Mouse (Mus musculus) neural tube, embryonic 12.5 days (tissue): ENCODE measurements around the gene Ldha. TPM values are rescaled to one million over a fixed set of nuclear protein-coding genes. Genes with fewer than 3 reads are reported as not detected.
A peak's percentile ranks its signal among the peaks of the same experiment; 100 is the strongest.
"Not testable (repeated sequence)": the region's sequence is repeated elsewhere in the genome, so short reads cannot be mapped to it uniquely, and the experiment has no call there.

ENCODE experiments used
- ATAC-seq: fragments of 200-750 bp; cut with Nextera tagmentation; 2 replicates; pipeline ENCODE4 v1.8.0; 2017; ENCODE audit warnings: low read depth, mild to moderate bottlenecking, moderate TSS enrichment, moderate library complexity; ENCODE audit not compliant: low FRiP score
- H3K27ac ChIP-seq: fragments of 300-500 bp; sonication (generic); 2 replicates; pipeline ENCODE4 v1.5.1; 2016
- H3K27me3 ChIP-seq: fragments of 300-500 bp; sonication (generic); replicated peaks from 2 replicates; pipeline ENCODE4 v1.6.1; 2016; ENCODE audit warnings: mild to moderate bottlenecking
- H3K36me3 ChIP-seq: fragments of 300-500 bp; sonication (generic); 2 replicates; pipeline ENCODE4 v1.6.1; 2016; ENCODE audit warnings: mild to moderate bottlenecking
- H3K4me1 ChIP-seq: fragments of 300-500 bp; sonication (generic); 2 replicates; pipeline ENCODE4 v1.6.1; 2016
- H3K4me2 ChIP-seq: fragments of 300-500 bp; sonication (generic); replicated peaks from 2 replicates; pipeline ENCODE4 v1.6.1; 2016; ENCODE audit warnings: mild to moderate bottlenecking
- H3K4me3 ChIP-seq: fragments of 300-500 bp; sonication (generic); 2 replicates; pipeline ENCODE4 v1.5.1; 2016
- H3K9ac ChIP-seq: fragments of 300-500 bp; sonication (generic); 2 replicates; pipeline ENCODE4 v1.6.1; 2016; ENCODE audit warnings: mild to moderate bottlenecking
- H3K9me3 ChIP-seq: fragments of 300-500 bp; sonication (generic); 2 replicates; pipeline ENCODE4 v1.6.1; 2016; ENCODE audit warnings: mild to moderate bottlenecking
- WGBS: fragments of 180-500 bp; shearing (Covaris S2); methylation state at CpG from one replicate; pipeline ENCODE4 v1.1.7; 2016; 5-methylcytosine and 5-hydroxymethylcytosine counted together
- polyA plus RNA-seq: library from polyadenylated mRNA; unstranded; fragments of >200 nt; fragmentation: Nextera tagmentation; extraction: Ambion mirVana; gene quantifications from 2 replicates; pipeline ENCODE4 v1.2.1, GENCODE M21; 2016

Gene Ldha
- polyA plus RNA-seq, result 847 and 930 TPM in 2 replicates

- H3K4me2 ChIP-seq, result no peak within 1 kb of the TSS
- peaks cover 3% of the 10 kb centered on the region; the same call in 1 of the 2 replicates for H3K27me3 ChIP-seq
- no peaks in the 10 kb centered on the region for H3K36me3 ChIP-seq
- peaks cover 22% of the 10 kb centered on the region for H3K4me1 ChIP-seq
- no peak for ATAC-seq
- 23% methylated on average over 6 of the region's 6 CpGs for WGBS
- H3K9ac ChIP-seq, result no peak within 1 kb of the TSS
- H3K27ac ChIP-seq, result no peak within 1 kb of the TSS
- no peaks in the 10 kb centered on the region for H3K9me3 ChIP-seq
- no peak within 1 kb of the TSS for H3K4me3 ChIP-seq
Measured at GRCm38 (mm10) chr7:46840787-46841525, at the start of gene Ldha. Gene Ldha (plus strand): TSS chr7:46841475.

- no peak overlapping the region for H3K9ac ChIP-seq
- H3K4me1 ChIP-seq, result peaks cover 19% of the 10 kb centered on the region
- H3K9me3 ChIP-seq, result no peaks in the 10 kb centered on the region
- 0 out of 2 replicates have a peak overlapping the region, but pooled peaks have one; percentile 14 for H3K4me2 ChIP-seq
- no peak overlapping the region for H3K4me3 ChIP-seq
- no peak overlapping the region for H3K27ac ChIP-seq
- ATAC-seq, result no peak
- H3K27me3 ChIP-seq, result no peaks in the 10 kb centered on the region
- peaks cover 6% of the 10 kb centered on the region for H3K36me3 ChIP-seq
- 89% methylated on average over 4 of the region's 4 CpGs for WGBS
Measured at GRCm38 (mm10) chr7:46793871-46794270, 47.4 kb upstream of the Ldha start.

GRCm38 (mm10) chr7:46795287-46796205 is 45.7 kb upstream of the Ldha start, which contains the start of the genes Hps5 and Gtf2h1:
Gene Hps5 (minus strand): TSS chr7:46796064.
Gene Gtf2h1 (plus strand): TSS chr7:46796103.
- no peaks in the 10 kb centered on the region for H3K9me3 ChIP-seq
- no peak within 1 kb of the TSS; the same call in 1 of the 2 replicates for H3K27ac ChIP-seq
- under 1% methylated on average over 75 of the region's 75 CpGs for WGBS

GRCm38 (mm10) chr7:46796206-46796679 is 45.0 kb upstream of the Ldha start:
- H3K27ac ChIP-seq, result no peak overlapping the region; the same call in 1 of the 2 replicates
- peaks cover 5% of the 10 kb centered on the region; the same call in 1 of the 2 replicates for H3K36me3 ChIP-seq
- peaks cover 19% of the 10 kb centered on the region for H3K4me1 ChIP-seq
- no peaks in the 10 kb centered on the region for H3K27me3 ChIP-seq
- H3K4me2 ChIP-seq, result peak overlapping the region; percentile 78
- ATAC-seq, result peak; percentile 63
- peak overlapping the region; percentile 97 for H3K4me3 ChIP-seq
- peak overlapping the region; percentile 81 for H3K9ac ChIP-seq
- under 1% methylated on average over 31 of the region's 31 CpGs for WGBS
- H3K9me3 ChIP-seq, result no peaks in the 10 kb centered on the region

More at GRCm38 (mm10) chr7:46795287-46796205, 45.7 kb upstream of the Ldha start, which contains the start of the genes Hps5 and Gtf2h1:
- Histone ChIP-seq H3K27me3 (no peaks in the 10 kb centered on the region), H3K9ac (peak within 1 kb of the TSS; percentile 81), H3K36me3 (peaks cover 4% of the 10 kb centered on the region; the same call in 1 of the 2 replicates), H3K4me3 (peak within 1 kb of the TSS; percentile 97), H3K4me1 (peaks cover 19% of the 10 kb centered on the region), H3K4me2 (peak within 1 kb of the TSS; percentile 78)
- ATAC-seq, result peak; percentile 99

GRCm38 (mm10) chr7:46796779-46797178 is 44.5 kb upstream of the Ldha start:
- no peaks in the 10 kb centered on the region for H3K9me3 ChIP-seq
- H3K36me3 ChIP-seq, result peaks cover 9% of the 10 kb centered on the region; the same call in 1 of the 2 replicates
- H3K27ac ChIP-seq, result no peak overlapping the region
- no peak for ATAC-seq
- WGBS, result 60% methylated on average over 6 of the region's 6 CpGs
- H3K4me3 ChIP-seq, result peak overlapping the region; percentile 97
- H3K27me3 ChIP-seq, result no peaks in the 10 kb centered on the region
- peaks cover 19% of the 10 kb centered on the region for H3K4me1 ChIP-seq
- H3K9ac ChIP-seq, result peak overlapping the region; percentile 81
- peak overlapping the region; percentile 78 for H3K4me2 ChIP-seq

- no peak overlapping the region for H3K4me2 ChIP-seq
- H3K27me3 ChIP-seq, result no peaks in the 10 kb centered on the region
- 97% methylated on average over 6 of the region's 6 CpGs for WGBS
- ATAC-seq, result no peak
- no peaks in the 10 kb centered on the region for H3K4me1 ChIP-seq
- no peak overlapping the region for H3K4me3 ChIP-seq
- H3K27ac ChIP-seq, result no peak overlapping the region
- peaks cover 67% of the 10 kb centered on the region for H3K36me3 ChIP-seq
- no peak overlapping the region for H3K9ac ChIP-seq
- no peaks in the 10 kb centered on the region for H3K9me3 ChIP-seq
Measured at GRCm38 (mm10) chr7:46810325-46810724, 30.9 kb upstream of the Ldha start.

GRCm38 (mm10) chr7:46814012-46814411 is 27.3 kb upstream of the Ldha start:
- Histone ChIP-seq H3K27ac (no peak overlapping the region), H3K4me1 (no peaks in the 10 kb centered on the region), H3K4me3 (no peak overlapping the region), H3K9me3 (no peaks in the 10 kb centered on the region), H3K9ac (no peak overlapping the region), H3K4me2 (no peak overlapping the region), H3K36me3 (peaks cover 79% of the 10 kb centered on the region), H3K27me3 (no peaks in the 10 kb centered on the region)
- ATAC-seq, result no peak
- 95% methylated on average over 4 of the region's 4 CpGs for WGBS

- ATAC-seq, H3K4me1 ChIP-seq, H3K27ac ChIP-seq, H3K9ac ChIP-seq, H3K27me3 ChIP-seq, H3K4me2 ChIP-seq, H3K4me3 ChIP-seq, H3K9me3 ChIP-seq: not testable (repeated sequence)
- 91% methylated on average over 15 of the region's 15 CpGs for WGBS
- peaks cover 70% of the 10 kb centered on the region for H3K36me3 ChIP-seq
Measured at GRCm38 (mm10) chr7:46820876-46821632, 20.2 kb upstream of the Ldha start.

GRCm38 (mm10) chr7:46827046-46827802 is 14.1 kb upstream of the Ldha start:
- Histone ChIP-seq H3K36me3 (peaks cover 17% of the 10 kb centered on the region), H3K9ac (no peak overlapping the region), H3K27me3 (no peaks in the 10 kb centered on the region), H3K4me3 (no peak overlapping the region), H3K27ac (no peak overlapping the region), H3K4me1 (no peaks in the 10 kb centered on the region), H3K9me3 (no peaks in the 10 kb centered on the region), H3K4me2 (no peak overlapping the region)
- ATAC-seq, result no peak
- 83% methylated on average over 20 of the region's 20 CpGs for WGBS

GRCm38 (mm10) chr7:46827803-46828184 is 13.5 kb upstream of the Ldha start:
- no peaks in the 10 kb centered on the region for H3K9me3 ChIP-seq
- no peak overlapping the region for H3K27ac ChIP-seq
- ATAC-seq, result no peak
- no peaks in the 10 kb centered on the region for H3K4me1 ChIP-seq
- H3K4me2 ChIP-seq, result no peak overlapping the region
- peaks cover 12% of the 10 kb centered on the region for H3K36me3 ChIP-seq
- no peak overlapping the region for H3K4me3 ChIP-seq
- H3K9ac ChIP-seq, result no peak overlapping the region
- no peaks in the 10 kb centered on the region for H3K27me3 ChIP-seq
- 95% methylated on average over 2 of the region's 2 CpGs for WGBS

- H3K27me3 ChIP-seq, result no peaks in the 10 kb centered on the region
- 88% methylated on average over 12 of the region's 12 CpGs for WGBS
- H3K9ac ChIP-seq, result no peak overlapping the region
- H3K36me3 ChIP-seq, result no peaks in the 10 kb centered on the region
- peaks cover under 1% of the 10 kb centered on the region; the same call in 1 of the 2 replicates for H3K4me1 ChIP-seq
- no peak overlapping the region for H3K4me2 ChIP-seq
- no peak for ATAC-seq
- no peaks in the 10 kb centered on the region for H3K9me3 ChIP-seq
- H3K4me3 ChIP-seq, result no peak overlapping the region
- no peak overlapping the region for H3K27ac ChIP-seq
Measured at GRCm38 (mm10) chr7:46829911-46830310, 11.4 kb upstream of the Ldha start.
